Mouse (Mus musculus): ENCODE measurements around the gene Pcgf1.

- no peak for TF ChIP-seq EP300 (IDR thresholded peaks at IDR 0.05; ENCODE audit: low read depth)
- no peak for TF ChIP-seq CTCF (IDR thresholded peaks at IDR 0.05; ENCODE audit: low read depth)
Observed at GRCm38 (mm10) chr6:83058725-83059124, 18.9 kb upstream of the Pcgf1 start.

Data from liver, embryonic 14.5 days (tissue).